Mouse (Mus musculus) CD4-positive naive resting alpha-beta T cell, adult 76 days (primary cell): Measurements from ENCODE around the gene Pramef8. TPM values are rescaled to one million over a fixed set of nuclear protein-coding genes. Genes with fewer than 3 reads are reported as not detected.

Experiments
- total RNA-seq: library from RNA; stranded (reverse); gene quantifications from one replicate; pipeline ENCODE4 v1.2.4, GENCODE M21; 2023

Gene Pramef8
- total RNA-seq = 51.8 TPM

DNA sequence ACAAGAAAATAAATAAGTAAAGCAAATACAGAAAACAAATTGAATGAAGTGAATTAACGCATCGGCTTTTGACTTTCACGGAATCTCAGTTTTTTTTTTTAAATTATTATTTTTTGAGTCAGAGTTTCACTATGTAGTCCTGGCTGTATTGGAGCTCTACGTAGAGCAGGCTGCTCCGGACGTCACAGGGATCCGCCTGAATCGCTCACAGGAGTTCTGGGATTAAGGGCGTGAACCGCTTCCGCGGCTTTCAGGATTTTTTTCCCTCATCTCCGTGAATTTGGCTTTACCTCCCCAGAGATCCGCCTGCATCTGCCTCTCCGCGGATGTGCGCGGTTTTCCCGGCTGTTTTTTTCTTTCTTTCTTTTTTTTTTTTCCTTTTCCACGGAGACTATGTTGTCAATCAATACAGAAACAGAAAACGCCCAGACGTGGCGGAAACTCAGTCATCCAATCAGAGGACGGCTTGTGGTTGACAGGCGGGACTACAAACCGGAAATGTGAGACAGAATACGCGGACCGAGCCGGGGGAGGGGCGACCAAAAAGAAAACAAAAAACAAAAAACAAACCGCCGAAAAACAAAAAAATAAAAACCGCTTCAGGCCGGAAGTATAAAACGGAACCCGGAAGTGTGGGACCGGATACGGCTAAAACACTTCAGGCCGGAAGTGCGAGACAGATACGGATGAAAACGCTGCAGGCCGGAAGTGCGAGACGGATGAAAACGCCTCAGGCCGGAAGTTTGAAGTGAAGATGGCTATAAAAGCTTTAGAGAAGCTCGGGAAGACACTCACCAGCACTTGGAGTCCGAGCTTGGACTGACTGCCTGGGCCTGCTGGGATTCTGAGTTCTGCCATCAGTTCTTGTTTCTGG lies at the start of gene Pramef8:
TSS of gene Pramef8 (plus strand) at position 208 of the 874 bp plus-strand sequence.

DNA sequence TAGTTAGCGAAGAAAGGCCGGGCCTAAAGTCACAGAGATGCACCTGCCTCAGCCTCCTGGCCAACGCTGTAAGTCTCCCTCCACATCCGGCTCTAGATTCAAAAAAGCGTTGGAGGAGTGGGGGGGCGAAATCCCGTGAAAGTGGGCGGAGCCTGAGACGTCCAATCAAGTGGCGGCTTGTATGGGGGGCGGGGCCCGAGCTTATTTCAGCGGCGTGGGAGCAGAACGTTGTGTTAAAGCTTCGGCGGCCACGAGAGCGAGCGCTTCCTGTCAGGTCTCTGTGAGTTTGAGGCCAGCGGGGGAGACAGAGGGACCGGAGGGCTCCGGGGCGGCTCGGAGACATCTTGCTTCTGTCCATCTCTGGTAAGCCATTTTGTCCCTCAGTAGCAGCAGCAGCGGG lies 18.0 kb upstream of the Pramef8 start, which contains the start of gene Pramel1:
TSS of gene Pramel1 (plus strand) at position 248 of the 400 bp plus-strand sequence.

DNA sequence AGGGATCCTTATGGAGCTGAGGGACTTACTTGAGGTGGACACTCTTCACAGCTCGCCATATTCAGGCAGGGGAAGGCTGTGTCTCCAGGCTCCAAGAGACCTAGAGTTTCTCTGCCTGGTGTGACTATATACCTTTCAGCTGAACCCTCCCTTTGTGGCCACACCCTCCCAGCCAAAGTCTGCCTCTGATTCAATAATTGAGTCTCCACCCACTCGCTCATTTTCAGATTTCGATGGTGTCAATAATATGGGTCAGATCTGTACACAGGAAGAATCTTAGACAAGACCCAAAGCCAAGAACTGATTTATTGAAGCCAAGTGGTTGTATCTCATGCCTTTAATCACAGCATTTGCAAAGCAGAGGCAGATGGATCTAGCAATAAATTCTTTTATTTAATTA lies 38.0 kb downstream of the Pramef8 start, which contains the start of gene Oog4:
TSS of gene Oog4 (minus strand) at position 101 of the 400 bp plus-strand sequence.

Other genes with a start within 250 kb of the Pramef8 start
- gene Prdm2, start 199.4 kb upstream of the Pramef8 start, total RNA-seq = 78.8 TPM
- not detected for gene Pdpn, start 112.9 kb upstream of the Pramef8 start, total RNA-seq
- gene Lrrc38, start 62.7 kb upstream of the Pramef8 start, total RNA-seq = not detected
- gene Pramel1, start 18.0 kb upstream of the Pramef8 start, total RNA-seq = not detected
- gene Oog4, start 37.9 kb downstream of the Pramef8 start, total RNA-seq = not detected
- gene Gm13043, start 98.9 kb downstream of the Pramef8 start, total RNA-seq = not detected
- not detected for gene Gm13040, start 123.5 kb downstream of the Pramef8 start, total RNA-seq
- not detected for gene BC080695, start 139.3 kb downstream of the Pramef8 start, total RNA-seq
- gene Gm13057, start 139.3 kb downstream of the Pramef8 start, total RNA-seq = not detected
- not detected for gene Gm13083, start 202.6 kb downstream of the Pramef8 start, total RNA-seq
- not detected for gene Gm13088, start 244.8 kb downstream of the Pramef8 start, total RNA-seq